Mouse (Mus musculus) adrenal gland, postnatal 4 days (tissue): Measurements from ENCODE around the gene Trim56. TPM values are rescaled to one million over a fixed set of nuclear protein-coding genes. Genes with fewer than 3 reads are reported as not detected.
"Not testable (repeated sequence)": the region's sequence is repeated elsewhere in the genome, so short reads cannot be mapped to it uniquely, and the experiment has no call there.

ENCODE experiments used
- DNase-seq, 2 experiments: peaks; one replicate each; pipeline ENCODE4 v3.0.0; 2021 to 2022; ENCODE audit warnings: low spot score in 2 of 2, mixed read lengths in 2 of 2
- long read RNA-seq, 2 experiments: library from polyadenylated mRNA; stranded (forward); transcript quantifications; one replicate each; pipeline ENCODE4 v2.0.0; 2021
- total RNA-seq, 2 experiments: library from RNA; stranded (reverse); gene quantifications; 2 replicates each; pipeline ENCODE4 v1.2.3; 2021

Gene Trim56
- total RNA-seq, result 10 to 100 TPM; 36.2 to 46.0 TPM
- long read RNA-seq, experiment 1, partial matches to known transcripts, result 0 of 2 reads
- long read RNA-seq, experiment 1, other reads (novel, unspliced or antisense), result 2 of 2 reads
- long read RNA-seq, experiment 2, partial matches to known transcripts, result 0 of 3 reads
- long read RNA-seq, experiment 2, other reads (novel, unspliced or antisense), result 3 of 3 reads

DNA sequence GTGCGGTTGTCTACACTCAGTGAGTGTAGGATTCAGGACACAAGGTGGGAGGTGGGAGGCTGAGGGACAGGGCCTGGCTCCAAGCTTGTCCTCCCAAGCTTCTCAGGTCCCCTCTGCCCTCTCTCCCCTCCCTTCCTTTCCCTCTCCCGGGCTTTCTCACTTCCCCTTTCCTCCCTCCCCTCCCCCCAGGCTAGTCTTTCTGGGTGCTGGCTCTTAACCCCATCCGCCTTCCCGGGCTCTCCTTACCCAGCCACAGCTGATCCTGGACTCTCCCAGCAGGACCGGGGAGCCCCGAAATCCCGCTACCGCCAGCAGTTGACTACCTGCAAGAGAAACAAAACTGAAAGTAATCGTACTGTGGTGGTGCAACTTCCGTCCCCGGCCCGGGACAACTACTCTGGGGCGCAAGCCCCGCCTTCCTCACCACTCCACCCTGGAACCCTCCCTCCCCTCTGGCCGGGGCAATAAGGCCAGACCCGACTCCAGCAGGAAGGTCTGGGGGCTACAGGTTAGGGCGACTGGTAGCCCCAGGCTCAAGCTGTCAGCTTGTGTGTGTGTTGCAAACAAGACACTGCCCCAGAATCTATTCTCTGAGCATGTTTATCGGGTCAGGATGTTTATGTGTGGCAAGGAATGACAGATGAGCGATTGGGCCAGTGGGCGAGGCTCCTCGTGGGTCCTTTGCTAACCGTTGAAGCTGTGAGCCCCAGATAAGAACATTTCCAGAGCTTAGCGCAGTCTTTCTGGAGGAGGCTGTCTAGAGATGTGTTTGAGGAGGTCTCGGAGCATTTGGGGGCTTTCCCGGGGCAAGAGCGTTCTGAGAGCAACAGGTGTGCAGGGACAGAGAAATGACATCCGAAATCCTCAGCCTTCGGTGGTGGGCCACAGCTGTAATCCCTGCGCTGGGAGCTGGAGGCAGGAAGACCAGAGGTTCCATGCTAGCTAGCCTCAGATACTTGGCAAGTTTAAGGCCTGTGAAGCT is at the start of gene Trim56:
Gene Trim56, minus strand, starts transcription at position 344 of the 982 bp plus-strand sequence.
- DNase-seq, result peak; percentile 46 to 68

DNA sequence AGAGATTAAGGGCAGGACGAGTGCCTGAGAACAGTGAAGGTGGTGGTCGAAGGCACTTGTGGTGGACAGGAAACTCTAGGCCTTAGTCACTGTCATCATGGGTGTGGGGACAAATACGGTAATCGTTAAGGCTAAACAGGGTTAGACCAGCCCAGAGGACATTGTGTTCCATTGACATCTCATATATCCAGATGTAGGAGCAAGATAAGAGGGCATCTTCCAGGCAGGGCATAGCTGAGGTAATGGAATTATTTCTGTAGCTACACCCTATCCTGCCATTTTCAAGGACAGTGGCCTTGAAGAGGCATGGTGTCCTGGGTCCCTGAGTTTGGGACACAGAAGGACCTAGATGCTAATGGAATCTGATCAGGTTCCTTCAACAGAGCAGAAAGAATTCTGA is 45.8 kb upstream of the Trim56 start:
- no peak for DNase-seq

DNA sequence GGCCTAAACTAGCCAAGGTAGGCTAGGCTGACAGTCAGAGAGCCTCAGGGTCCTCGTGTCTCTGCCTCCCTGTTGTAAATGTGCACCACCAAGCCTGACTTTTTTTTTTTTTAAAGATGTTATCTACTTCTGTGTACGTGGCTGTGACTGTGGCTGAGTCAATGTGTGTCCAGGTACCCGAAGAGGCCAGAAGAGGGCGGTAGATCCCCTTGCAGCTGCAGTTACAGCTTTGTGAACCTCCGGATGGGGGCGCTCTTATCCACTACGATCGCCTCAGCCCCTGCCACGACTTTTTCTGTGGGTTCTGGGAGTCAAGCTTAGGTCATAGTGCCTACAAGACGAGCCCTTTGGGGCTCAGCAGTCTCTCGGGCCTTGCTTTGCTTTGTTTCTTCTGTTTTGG is 43.5 kb upstream of the Trim56 start:
- no peak for DNase-seq

DNA sequence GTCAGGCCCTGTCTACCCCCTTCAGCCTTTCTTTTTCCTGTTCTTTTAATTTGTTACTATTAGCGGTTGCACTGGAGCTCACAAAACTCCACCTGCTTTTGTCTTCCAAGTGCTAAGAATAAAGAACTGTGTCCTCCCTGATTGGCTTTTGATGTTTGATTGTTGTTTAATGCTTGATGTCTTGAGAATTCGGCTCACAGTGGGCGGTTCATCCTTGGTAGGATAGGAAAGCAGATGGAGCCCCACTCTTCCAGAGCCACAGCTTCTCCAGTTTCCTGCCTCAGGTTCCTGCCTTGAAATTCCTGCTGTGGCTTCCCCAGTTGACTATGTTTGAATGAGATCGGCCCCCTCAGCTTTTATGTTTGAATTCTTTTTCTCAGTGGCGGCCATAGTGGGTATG is 37.3 kb upstream of the Trim56 start:
- no peak for DNase-seq

DNA sequence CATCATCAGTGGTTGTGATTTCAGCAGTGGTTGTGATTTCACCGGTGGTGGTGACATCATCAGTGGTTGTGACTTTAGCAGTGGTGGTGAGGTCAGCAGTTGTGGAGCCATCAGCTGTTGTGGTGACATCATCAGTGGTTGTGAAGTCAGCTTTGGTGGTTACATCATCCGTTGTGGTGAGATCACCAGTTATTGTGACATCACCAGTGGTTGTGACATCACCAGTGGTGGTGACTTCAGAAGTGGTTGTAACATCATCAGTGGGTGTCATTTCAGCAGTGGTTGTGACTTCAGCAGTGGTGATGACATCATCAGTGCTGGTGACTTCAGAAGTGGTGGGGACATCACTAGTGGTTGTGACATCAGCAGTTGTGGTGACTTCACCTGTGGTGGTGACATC is 36.6 kb upstream of the Trim56 start:
- no peak for DNase-seq

DNA sequence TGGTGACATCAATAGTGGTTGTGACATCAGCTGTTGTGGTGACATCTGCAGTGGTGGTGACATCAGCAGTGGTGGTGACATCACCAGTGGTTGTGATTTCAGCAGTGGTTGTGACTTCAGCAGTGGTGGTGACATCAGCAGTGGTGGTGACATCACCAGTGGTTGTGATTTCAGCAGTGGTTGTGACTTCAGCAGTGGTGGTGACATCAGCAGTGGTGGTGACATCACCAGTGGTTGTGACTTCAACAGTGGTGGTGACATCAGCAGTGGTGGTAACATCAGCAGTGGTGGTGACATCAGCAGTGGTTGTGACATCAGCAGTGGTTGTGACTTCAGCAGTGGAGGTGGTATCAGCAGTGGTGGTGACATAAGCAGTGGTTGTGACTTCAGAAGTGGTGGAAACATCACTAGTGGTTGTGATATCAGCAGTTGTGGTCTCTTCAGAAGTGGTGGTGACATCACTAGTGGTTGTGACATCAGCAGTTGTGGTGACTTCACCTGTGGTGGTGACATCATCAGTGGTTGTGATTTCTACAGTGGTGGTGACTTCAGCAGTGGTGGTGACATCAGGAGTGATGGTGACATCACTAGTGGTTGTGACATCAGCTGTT is 33.4 kb upstream of the Trim56 start, which contains the start of gene Muc3:
Gene Muc3, minus strand, starts transcription at position 51 of the 611 bp plus-strand sequence.
- not testable (repeated sequence) for DNase-seq

DNA sequence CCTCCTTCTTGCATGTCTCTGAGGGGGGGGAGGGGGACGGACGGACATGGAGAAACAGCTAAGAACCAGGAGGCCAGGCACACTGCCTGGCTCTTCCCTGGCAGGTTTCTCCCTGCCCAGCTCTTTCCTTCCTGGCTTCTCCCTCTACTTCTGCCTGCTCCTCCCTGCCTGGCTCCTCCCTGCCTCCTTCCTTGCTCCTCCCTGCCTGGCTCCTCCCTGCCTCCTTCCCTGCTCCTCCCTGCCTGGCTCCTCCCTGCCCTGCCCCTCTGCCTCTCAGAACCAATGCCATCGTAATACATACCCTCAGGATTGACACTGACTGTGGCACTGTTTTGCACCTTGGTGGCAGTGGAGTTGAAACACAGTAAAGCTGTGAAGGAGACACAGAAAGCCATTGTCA is 24.8 kb upstream of the Trim56 start:
- no peak for DNase-seq

DNA sequence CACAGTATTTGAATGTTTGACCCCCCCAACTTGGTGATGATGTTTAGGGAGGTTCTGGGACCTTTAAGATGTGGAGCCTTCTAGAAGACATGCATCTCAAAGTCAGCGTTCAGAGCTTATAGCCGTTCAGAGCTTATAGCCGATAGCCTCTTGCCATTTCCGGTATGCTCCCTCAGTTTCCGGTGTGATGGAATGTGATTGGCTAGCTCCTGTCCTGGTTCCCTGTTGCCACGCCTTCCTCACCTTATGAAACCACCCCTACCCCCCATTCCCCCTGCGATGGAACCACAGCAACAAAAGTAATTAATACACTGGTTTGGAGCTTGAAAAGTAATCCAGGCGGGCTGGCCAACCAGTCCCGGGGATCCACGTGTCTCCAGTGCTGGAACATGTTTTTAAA is 23.0 kb upstream of the Trim56 start:
- no peak for DNase-seq

DNA sequence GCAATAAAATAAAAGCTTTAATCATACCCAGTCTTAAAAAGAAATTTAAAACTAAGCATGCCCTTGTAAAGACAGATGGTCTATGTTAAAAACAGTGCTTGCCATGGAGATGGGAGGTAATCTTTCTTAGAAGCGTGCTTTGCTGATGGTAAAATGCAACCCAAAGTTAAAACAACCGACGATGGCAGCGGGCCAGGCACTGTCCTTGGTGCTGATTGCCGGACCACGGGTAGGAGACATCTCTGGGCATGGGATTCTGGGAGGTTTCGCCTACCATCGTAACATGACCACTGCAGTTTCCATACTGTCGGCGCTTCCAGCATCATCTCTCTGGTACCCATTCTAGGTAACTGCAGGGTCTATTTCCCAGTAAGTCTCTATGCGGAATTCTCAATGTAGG is 18.9 kb upstream of the Trim56 start:
- no peak for DNase-seq

DNA sequence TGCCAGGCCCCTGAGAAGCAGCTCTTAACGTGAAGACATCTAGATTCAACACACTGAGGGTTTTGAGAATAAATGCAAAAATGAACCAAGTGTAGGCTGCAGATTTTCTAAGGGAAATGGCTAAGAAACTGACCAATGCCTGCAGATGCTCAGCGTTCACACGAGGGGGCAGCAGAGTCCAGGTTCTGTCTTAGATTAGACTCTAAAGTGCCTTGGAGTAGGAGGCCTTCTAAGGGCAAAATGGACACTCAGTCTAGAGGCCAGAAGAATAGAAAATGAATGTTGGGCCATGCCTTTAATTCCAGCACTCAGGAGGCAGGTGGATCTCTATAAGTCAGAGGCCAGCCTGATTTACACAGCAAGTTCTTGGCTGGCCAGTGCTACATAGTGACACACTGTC is 15.5 kb upstream of the Trim56 start:
- no peak for DNase-seq

DNA sequence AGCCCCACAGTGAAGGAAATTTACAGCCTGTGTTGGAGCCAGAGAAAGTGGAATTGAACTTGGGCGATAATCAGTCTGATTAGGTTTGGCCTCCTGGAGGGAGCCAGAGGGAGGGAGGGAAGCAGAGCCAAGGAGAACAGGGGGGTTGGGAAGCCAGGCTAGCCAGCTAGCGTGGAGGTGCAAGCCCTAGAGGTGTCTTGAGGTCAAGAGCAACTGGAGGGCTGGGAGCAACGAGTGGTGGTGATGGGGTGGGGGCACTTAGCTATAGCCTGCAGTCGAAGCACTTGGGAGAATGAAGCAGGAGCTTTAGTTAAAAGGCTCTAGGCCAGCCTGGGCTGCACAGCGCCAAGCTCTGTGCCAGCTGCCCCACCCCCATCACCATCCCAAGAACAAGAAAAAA is 13.3 kb upstream of the Trim56 start:
- DNase-seq, result no peak

DNA sequence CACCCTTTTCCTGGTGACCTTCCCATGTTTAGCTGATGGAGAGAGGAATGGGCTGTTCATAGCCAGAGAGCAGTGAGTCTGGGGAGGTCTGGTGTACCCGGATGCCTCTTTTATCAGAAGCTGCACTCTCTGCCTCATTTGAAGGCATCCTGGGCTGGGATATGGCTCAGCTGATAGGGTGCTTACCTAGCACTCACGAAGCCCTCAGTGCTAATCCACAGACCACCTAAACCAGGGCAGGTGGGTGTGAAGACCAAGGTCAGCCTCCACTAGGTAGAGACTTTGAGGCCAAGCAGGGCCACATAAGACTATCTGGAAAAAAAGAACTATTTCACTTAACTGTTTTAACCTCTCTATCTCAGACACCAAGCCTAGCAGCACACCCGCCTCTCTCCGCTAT is 7.5 kb upstream of the Trim56 start:
- no peak for DNase-seq

DNA sequence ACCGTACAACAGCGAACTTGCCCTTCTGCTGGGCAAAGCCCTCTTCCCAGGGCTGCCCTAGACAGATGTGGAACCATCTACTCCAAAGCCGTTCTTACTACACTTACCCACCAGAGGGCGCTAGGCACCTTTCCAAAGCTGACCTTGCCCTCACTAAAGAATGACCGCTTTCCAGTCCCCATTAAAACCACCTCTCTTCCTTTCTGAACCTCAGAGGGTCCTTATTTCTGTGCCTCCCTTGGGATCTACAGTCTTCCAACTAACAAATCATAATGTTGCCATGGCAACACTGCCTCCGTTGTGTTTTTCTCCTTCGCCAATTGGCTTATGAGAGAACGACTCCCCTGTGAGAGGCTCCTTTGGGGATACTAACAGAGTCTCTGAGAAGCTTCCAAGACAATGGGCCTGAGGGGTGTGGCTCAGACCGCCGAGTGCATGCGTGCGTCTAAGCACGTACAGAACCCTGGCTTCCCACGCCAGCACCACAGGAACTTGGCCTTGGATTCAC is 6.7 kb upstream of the Trim56 start:
- DNase-seq, result peak in 1 of 2 experiments; percentile 62

DNA sequence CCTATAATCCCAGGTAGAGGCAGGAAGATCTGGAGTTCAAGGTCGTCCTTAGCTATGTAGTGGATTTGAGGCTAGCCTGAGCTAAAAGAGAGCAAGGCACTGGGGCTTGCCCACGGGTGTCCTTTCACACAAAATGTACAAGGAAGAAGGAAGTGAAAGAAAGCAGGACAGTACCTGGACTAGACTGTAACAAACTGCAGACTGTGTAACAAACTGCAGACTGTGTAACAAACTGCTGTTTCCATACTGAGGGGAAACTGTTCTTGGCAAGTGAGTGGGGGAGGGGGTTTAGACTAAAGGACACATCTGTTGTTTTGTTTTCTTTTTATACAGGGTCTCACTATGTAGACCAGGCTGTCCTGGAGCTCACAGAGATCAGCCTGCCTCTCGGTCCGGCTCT is 5.3 kb upstream of the Trim56 start:
- DNase-seq, result no peak

DNA sequence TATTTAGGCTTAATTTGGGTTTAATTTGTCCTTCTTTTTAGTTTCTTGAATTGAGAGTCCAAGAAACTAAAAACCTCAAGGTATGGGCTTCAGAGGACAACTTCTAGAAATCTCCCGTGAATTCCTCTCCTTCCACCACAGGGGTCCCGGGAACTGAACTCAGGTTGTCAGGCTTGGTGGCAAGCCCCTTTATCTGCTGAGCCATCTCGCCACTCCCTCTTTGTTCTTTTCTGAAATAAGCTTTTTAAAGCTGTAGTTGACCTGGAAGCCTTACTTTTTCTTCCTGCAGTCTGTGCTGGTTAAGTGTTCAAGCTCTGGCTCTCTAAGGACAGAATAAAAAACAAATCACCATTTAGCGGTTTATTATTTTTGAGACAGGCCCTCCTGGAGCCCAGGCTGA is 2.9 kb upstream of the Trim56 start:
- DNase-seq, result no peak

DNA sequence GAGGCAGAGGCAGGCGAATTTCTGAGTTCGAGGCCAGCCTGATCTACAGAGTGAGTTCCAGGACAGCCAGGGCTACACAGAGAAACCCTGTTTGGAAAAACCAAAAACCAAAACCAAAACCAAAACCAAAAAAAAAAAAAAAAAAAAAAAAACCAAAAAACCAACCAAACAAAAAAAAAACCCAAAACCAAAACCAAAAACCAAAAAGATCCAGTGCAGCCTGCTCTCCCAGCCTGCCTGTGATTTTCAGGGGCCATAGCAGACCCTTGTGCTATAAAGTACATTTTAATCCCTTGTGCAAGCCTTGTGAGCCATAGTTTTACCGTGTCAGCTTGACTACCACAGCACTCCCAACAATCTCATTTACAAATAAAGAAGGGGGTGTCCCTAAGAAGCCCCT is 2.0 kb upstream of the Trim56 start:
- DNase-seq, result not testable (repeated sequence)

DNA sequence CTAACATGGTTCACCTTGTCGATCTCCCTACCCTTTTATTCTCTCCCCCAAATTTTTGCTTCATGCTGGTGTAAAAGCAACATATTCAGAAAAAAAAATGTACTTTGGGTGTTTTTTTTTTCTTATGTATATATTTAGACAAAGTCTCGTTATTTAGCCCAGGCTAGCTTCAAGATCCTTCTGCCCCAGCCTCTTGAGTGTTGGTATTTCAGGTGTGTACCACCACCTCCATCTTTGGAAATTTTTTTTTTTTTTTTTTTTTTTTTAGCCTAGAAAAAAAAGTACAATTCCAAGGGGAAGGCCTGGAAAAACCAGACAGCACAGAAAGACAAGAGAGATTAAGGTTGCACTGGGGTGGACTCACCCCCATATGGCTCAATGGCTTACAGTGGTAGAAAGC is 978 bp upstream of the Trim56 start:
- DNase-seq, result no peak

DNA sequence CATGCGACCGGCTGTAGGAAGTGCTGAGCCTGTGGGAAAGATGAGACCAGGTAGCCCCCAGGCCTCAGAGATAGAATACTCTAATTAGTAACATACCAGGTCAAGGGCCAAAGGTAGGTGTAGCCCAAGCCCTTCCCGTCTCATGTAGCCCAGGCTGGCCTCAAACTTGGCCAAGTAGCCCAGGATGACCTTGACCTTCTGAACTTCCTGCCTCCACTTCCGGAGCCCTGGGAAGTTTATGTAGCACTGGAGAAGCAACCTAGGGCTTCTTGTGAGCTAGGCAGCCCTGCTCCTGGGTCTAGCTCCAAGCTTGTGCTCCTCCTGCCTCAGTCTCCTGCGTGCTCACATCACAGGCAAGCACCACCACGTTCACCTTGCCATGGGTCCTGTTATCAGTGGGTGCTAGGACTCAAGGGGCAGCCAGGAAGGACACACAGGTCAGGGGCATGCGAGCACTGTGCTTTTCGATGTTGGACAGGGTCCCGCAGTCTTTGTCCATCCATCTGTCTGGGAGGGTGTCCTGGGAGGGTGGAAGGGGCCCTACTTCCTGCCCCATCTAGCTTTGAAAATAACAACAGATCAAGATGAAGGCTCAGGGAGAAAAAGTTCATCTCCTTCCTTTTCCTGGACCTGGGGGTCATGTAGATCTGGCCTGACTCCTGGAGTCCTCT is 983 bp downstream of the Trim56 start:
- no peak for DNase-seq

DNA sequence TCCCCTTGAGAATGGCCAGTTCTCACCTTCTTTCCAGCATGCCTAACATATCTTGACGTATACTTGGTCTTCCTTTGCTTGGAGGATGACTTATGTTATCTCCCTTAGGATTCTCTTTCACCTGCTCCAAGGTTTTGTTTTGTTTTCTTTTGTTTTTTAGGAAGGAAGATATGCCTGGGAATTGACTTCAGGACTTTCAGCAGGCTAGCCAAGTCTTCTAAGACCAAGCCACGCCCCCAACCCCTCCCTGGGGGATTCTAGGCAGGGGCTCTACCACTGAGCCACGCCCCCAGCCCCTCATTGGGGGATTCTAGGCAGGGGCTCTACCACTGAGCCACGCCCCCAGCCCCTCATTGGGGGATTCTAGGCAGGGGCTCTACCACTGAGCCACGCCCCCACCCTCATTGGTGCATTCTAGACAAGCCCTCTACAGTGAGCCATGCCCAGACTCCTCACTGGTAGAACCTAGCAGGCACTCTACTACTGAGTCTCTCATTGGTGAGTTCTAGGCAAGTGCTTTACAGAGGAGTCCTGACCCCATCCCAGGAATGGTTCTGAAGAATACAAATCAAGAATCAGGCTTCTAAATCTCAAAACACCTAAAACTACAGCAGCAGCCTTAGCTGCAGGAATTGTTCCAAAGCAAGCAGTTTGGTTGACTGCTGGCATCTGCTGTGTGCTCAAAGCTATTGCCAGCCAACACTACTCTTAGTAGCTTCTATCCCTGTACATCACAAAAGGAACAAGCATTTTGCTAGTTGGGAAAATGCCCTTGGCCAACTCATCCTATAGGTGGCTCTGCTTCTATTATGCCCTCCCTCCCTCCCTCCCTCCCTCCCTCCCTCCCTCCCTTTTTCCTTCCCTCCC is 4.2 kb downstream of the Trim56 start:
- no peak for DNase-seq

DNA sequence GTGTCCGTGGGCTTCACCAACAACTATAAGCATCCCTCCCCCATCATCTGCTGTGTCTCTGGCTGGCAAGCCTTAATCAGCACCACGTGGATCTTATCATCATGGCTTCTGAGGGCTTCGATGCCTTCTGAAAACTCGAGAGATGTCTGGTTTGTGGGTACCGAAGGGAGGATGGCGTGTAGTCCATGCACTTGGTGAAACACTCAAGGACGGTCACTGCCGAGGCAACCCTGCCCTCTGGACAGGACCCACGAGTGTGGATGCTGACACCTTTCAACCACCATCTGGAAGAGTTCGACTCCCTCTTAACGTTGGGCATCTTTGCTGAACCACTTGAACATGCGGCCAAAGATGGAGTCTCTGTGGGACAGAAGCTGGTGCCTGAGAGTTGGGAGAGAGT is 5.1 kb downstream of the Trim56 start:
- no peak for DNase-seq
